In the genomic region with DNA sequence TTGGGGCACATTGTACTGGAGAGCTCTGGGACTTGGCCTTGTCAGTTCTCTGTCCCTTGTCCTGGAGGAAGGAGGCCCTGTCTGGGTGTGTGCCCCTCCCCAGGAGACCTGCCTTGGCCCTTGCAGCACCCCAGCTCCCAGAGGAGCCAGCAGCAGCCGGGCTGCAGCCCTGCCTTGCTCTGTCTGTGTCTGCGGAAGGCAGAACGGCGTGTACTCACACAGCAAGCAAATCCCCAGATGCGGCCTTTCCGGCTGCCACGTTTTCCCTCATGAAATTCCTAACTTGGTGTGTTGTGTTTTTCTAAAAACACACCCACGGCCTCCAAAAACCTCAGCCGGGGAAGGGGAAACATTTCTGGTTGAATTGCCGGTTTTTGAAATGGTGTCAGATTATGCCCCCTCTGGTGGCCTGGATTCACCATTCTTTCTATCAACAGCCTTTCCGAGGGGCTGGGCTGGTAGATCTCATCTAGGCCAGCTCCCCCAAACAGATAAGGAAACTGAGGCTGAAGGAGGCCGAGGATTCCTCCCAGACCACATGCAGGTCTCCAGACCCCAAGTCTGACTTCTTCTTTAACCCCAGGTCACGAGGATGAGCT, we compare ENCODE assay signal across 10 mouse cellular contexts. TPM values are rescaled to one million over a fixed set of nuclear protein-coding genes. Genes with fewer than 3 reads are reported as not detected.
DNase-seq lines count a peak whose midpoint lies in the region; ATAC-seq and TF ChIP-seq lines count a peak whose summit lies in the region.
"Had no signal": no experiment of that assay in that cellular context is flagged by ENCODE, and none has a peak within 500 bp of the region (broad histone marks: within the 10 kb centered on the region; RNA-seq: fewer than 3 reads in every experiment).

No protein-coding gene starts in this region.

- 0 out of 2 replicates have a peak overlapping the region, but pooled peaks have one; percentile 22 for H3K27ac ChIP-seq in hindbrain, postnatal 0 days
- no peak overlapping the region for H3K27ac ChIP-seq in hindbrain, embryonic 11.5 days (ENCODE audit: low read depth, low read length)
- H3K27ac ChIP-seq: macrophage had no signal

- no peaks in the 10 kb centered on the region for H3K36me3 ChIP-seq in hindbrain, postnatal 0 days (ENCODE audit: insufficient read depth, low read length)
- H3K36me3 ChIP-seq in hindbrain, embryonic 11.5 days (ENCODE audit: control insufficient read depth, insufficient read depth, low read length): no peaks in the 10 kb centered on the region

- H3K9me3 ChIP-seq in hindbrain, postnatal 0 days (ENCODE audit: low read length): no peaks in the 10 kb centered on the region
- H3K9me3 ChIP-seq in hindbrain, embryonic 11.5 days (ENCODE audit: control insufficient read depth, low read length): no peaks in the 10 kb centered on the region

- WGBS in hindbrain, postnatal 0 days: 60% methylated on average over 13 of the region's 13 CpGs
- 76% methylated on average over 13 of the region's 13 CpGs for WGBS in hindbrain, embryonic 11.5 days

- peak; percentile 10 for DNase-seq in hindbrain, postnatal 0 days (ENCODE audit: low spot score)
- no peak for DNase-seq in hindbrain, embryonic 11.5 days (ENCODE audit: low spot score)
- DNase-seq in brain, adult 2 months (ENCODE audit: low read depth, low spot score): peak; percentile 33
- DNase-seq in heart, adult 9 months (ENCODE audit: low spot score in 2 of 2): peak; percentile 73 to 82
- peak; percentile 20 for DNase-seq in layer of hippocampus, adult 9-11 months
- no peak for DNase-seq in adipocyte (ENCODE audit: low spot score)
- DNase-seq in spleen, adult 12 weeks (ENCODE audit: low spot score): no peak
- DNase-seq: retina, postnatal 1 day had no signal

- H3K4me1 ChIP-seq in hindbrain, postnatal 0 days (ENCODE audit: insufficient read depth, low read length): no peaks in the 10 kb centered on the region
- no peaks in the 10 kb centered on the region for H3K4me1 ChIP-seq in hindbrain, embryonic 11.5 days (replicated peaks; ENCODE audit: control insufficient read depth, insufficient read depth, low read length)

- TF ChIP-seq CTCF in hindbrain, postnatal 0 days (IDR thresholded peaks at IDR 0.05; ENCODE audit: low read depth): peak; percentile 29; the same call in 1 of the 2 replicates

- H3K9ac ChIP-seq in hindbrain, postnatal 0 days (replicated peaks; ENCODE audit: low read length): no peak overlapping the region; the same call in 1 of the 2 replicates
- no peak overlapping the region for H3K9ac ChIP-seq in hindbrain, embryonic 11.5 days (ENCODE audit: low read depth, low read length)

- no peaks in the 10 kb centered on the region for H3K27me3 ChIP-seq in hindbrain, postnatal 0 days (ENCODE audit: insufficient read depth, low read length)
- H3K27me3 ChIP-seq in hindbrain, embryonic 11.5 days (ENCODE audit: control insufficient read depth, insufficient read depth, low read length): no peaks in the 10 kb centered on the region

- no peak overlapping the region for H3K4me3 ChIP-seq in hindbrain, postnatal 0 days (ENCODE audit: low read length)
- H3K4me3 ChIP-seq in hindbrain, embryonic 11.5 days (ENCODE audit: low read depth, low read length): no peak overlapping the region

- ATAC-seq in hindbrain, postnatal 0 days: no peak
- ATAC-seq in hindbrain, embryonic 11.5 days (ENCODE audit: low FRiP score): no peak
- ATAC-seq in erythroid progenitor cell, adult 5-6 weeks (replicated peaks; ENCODE audit: low FRiP score, poor library complexity, severe bottlenecking): no peak

- H3K4me2 ChIP-seq in hindbrain, postnatal 0 days (ENCODE audit: low read depth, low read length): no peak overlapping the region
- H3K4me2 ChIP-seq in hindbrain, embryonic 11.5 days (replicated peaks; ENCODE audit: low read depth, low read length): no peak overlapping the region

RNA-seq across cellular contexts. Expression of a gene that starts 19.0 kb away (rescaled TPM):
- total RNA-seq in hindbrain, postnatal 0 days (2014; rRNA removed): 12.1 and 20.1 TPM in 2 replicates
- polyA plus RNA-seq in hindbrain, postnatal 0 days (2015; fragmentation: Nextera tagmentation; extraction: Ambion mirVana): 9.9 and 10.0 TPM in 2 replicates
- polyA plus RNA-seq in hindbrain, embryonic 11.5 days (2014; fragmentation: Nextera tagmentation; extraction: Ambion mirVana): 14.8 and 21.1 TPM in 2 replicates
- total RNA-seq in erythroid progenitor cell, adult 5-6 weeks (2015; ENCODE audit: low replicate concordance): not detected in 2 replicates
- total RNA-seq in erythroid progenitor cell, adult 5-6 weeks (2017; ENCODE audit: low replicate concordance): 0.77 TPM in 1 of 2 replicates, not detected in the other
- polyA plus RNA-seq: macrophage had no signal

Comparison
In these comparisons a context has a peak if more than half of its experiments do, and no peak if none do; other contexts are left out.
1. DNase-seq: peak in hindbrain, postnatal 0 days (single experiment), brain, adult 2 months (single experiment), heart, adult 9 months (2 of 2) and layer of hippocampus, adult 9-11 months (single experiment); none in hindbrain, embryonic 11.5 days (single experiment), adipocyte (single experiment) and spleen, adult 12 weeks (single experiment).